Mouse (Mus musculus): Measurements from ENCODE around the gene Asb18.

GRCm38 (mm10) chr1:89939596-89939960 is 74.9 kb downstream of the Asb18 start:
- TF ChIP-seq CTCF (IDR thresholded peaks at IDR 0.05; ENCODE audit: extremely low read depth, insufficient read length, insufficient replicate concordance, low read depth, low read length), result no peak
- no peak for TF ChIP-seq POLR2A (IDR thresholded peaks at IDR 0.05; ENCODE audit: low read depth, low read length)
